Mouse (Mus musculus) lung, embryonic 15.5 days (tissue): ENCODE measurements at regions not wholly inside any gene's neighbourhood (a gene's known extent, or its start where the extent isn't known, plus 50 kb on each side); places are given as distances from the start of the nearest gene placed in this dataset.

ENCODE experiments used
- ATAC-seq: fragments of 200-750 bp; cut with Nextera tagmentation; 2 replicates; pipeline ENCODE4 v1.8.0; 2017; ENCODE audit warnings: moderate number of reproducible peaks, borderline replicate concordance; ENCODE audit not compliant: low FRiP score, low TSS enrichment; ENCODE audit errors: extremely low read depth
- H3K27ac ChIP-seq: fragments of 300-500 bp; sonication (generic); 2 replicates; pipeline ENCODE4 v1.5.1; 2015; ENCODE audit warnings: moderate library complexity, mild to moderate bottlenecking, inconsistent platforms
- H3K27me3 ChIP-seq: fragments of 300-500 bp; sonication (generic); 2 replicates; pipeline ENCODE4 v1.6.1; 2015; ENCODE audit warnings: inconsistent platforms
- H3K36me3 ChIP-seq: fragments of 300-500 bp; sonication (generic); 2 replicates; pipeline ENCODE4 v1.6.1; 2015; ENCODE audit warnings: inconsistent platforms
- H3K4me1 ChIP-seq: fragments of 300-500 bp; sonication (generic); 2 replicates; pipeline ENCODE4 v1.6.1; 2015; ENCODE audit warnings: inconsistent platforms
- H3K4me2 ChIP-seq: fragments of 300-500 bp; sonication (generic); 2 replicates; pipeline ENCODE4 v1.6.1; 2015; ENCODE audit warnings: inconsistent platforms, mild to moderate bottlenecking, moderate library complexity
- H3K4me3 ChIP-seq: fragments of 300-500 bp; sonication (generic); 2 replicates; pipeline ENCODE4 v1.5.1; 2015; ENCODE audit warnings: mild to moderate bottlenecking, inconsistent platforms
- H3K9ac ChIP-seq: fragments of 300-500 bp; sonication (generic); 2 replicates; pipeline ENCODE4 v1.6.1; 2015; ENCODE audit warnings: inconsistent platforms
- H3K9me3 ChIP-seq: fragments of 300-500 bp; sonication (generic); 2 replicates; pipeline ENCODE4 v1.6.1; 2016; ENCODE audit warnings: inconsistent platforms
- WGBS: fragments of 180-500 bp; shearing (Covaris S2); methylation state at CpG from one replicate; pipeline ENCODE4 v1.1.7; 2015; 5-methylcytosine and 5-hydroxymethylcytosine counted together

- no peak; the same call in 1 of the 2 replicates for ATAC-seq
- Histone ChIP-seq H3K4me1 (no peaks in the 10 kb centered on the region), H3K36me3 (no peaks in the 10 kb centered on the region), H3K9ac (no peak overlapping the region), H3K27me3 (no peaks in the 10 kb centered on the region), H3K9me3 (no peaks in the 10 kb centered on the region), H3K4me2 (no peak overlapping the region), H3K4me3 (no peak overlapping the region), H3K27ac (no peak overlapping the region)
- 42% methylated on average over 3 of the region's 3 CpGs for WGBS
Measured at GRCm38 (mm10) chr6:141161626-141162233, 87.3 kb upstream of the Pde3a start.

GRCm38 (mm10) chr6:141167270-141167669 lies 81.8 kb upstream of the Pde3a start:
- Histone ChIP-seq H3K9ac (no peak overlapping the region), H3K27ac (no peak overlapping the region), H3K9me3 (no peaks in the 10 kb centered on the region), H3K4me3 (no peak overlapping the region), H3K4me2 (no peak overlapping the region), H3K36me3 (no peaks in the 10 kb centered on the region), H3K27me3 (no peaks in the 10 kb centered on the region), H3K4me1 (peaks cover 20% of the 10 kb centered on the region)
- WGBS = 27% methylated on average over 3 of the region's 3 CpGs
- no peak for ATAC-seq

GRCm38 (mm10) chr6:141168356-141168755 lies 80.7 kb upstream of the Pde3a start:
- no peaks in the 10 kb centered on the region for H3K36me3 ChIP-seq
- WGBS = 7% methylated on average over 3 of the region's 3 CpGs
- no peaks in the 10 kb centered on the region for H3K9me3 ChIP-seq
- H3K27ac ChIP-seq = 0 out of 2 replicates have a peak overlapping the region, but pooled peaks have one; percentile 41
- peaks cover 6% of the 10 kb centered on the region for H3K27me3 ChIP-seq
- no peak overlapping the region for H3K4me3 ChIP-seq
- peaks cover 20% of the 10 kb centered on the region for H3K4me1 ChIP-seq
- no peak overlapping the region for H3K9ac ChIP-seq
- H3K4me2 ChIP-seq = no peak overlapping the region
- peak; percentile 55; the same call in 1 of the 2 replicates for ATAC-seq

GRCm38 (mm10) chr6:141183782-141184181 lies 65.3 kb upstream of the Pde3a start:
- Histone ChIP-seq H3K4me2 (no peak overlapping the region), H3K4me1 (no peaks in the 10 kb centered on the region), H3K4me3 (no peak overlapping the region), H3K9me3 (no peaks in the 10 kb centered on the region), H3K9ac (no peak overlapping the region), H3K27ac (no peak overlapping the region), H3K36me3 (no peaks in the 10 kb centered on the region), H3K27me3 (no peaks in the 10 kb centered on the region)
- ATAC-seq = no peak
- WGBS = 77% methylated on average over 1 of the region's 1 CpGs

DNA sequence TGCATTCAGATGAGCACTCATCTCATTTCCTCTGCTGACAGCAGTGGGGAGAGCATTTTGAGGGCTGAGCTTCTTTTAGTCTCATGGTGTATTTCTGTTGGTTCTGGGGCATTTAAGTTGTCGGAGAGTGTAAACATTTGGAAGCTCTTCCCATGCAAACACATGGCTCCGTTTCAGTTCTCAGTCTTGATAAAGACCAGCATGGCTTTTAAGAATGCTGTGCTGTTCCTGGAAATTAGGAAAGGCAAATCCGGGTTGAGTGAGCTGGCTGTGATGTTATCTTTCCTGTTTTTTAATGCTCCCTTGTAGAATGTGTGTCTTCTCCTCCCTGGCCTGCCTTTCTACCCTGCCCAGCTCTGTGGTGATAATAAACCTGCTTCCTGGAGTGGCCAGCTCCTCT lies 61.0 kb upstream of the Pde3a start:
- Histone ChIP-seq H3K4me2 (no peak overlapping the region), H3K4me3 (no peak overlapping the region), H3K27ac (no peak overlapping the region), H3K9ac (no peak overlapping the region), H3K27me3 (no peaks in the 10 kb centered on the region), H3K9me3 (no peaks in the 10 kb centered on the region), H3K36me3 (no peaks in the 10 kb centered on the region), H3K4me1 (no peaks in the 10 kb centered on the region)
- no peak for ATAC-seq
- 24% methylated on average over 3 of the region's 3 CpGs for WGBS

GRCm38 (mm10) chr6:141189093-141189492 lies 60.0 kb upstream of the Pde3a start:
- WGBS = 83% methylated on average over 5 of the region's 5 CpGs
- Histone ChIP-seq H3K9me3 (no peaks in the 10 kb centered on the region), H3K9ac (no peak overlapping the region), H3K4me2 (no peak overlapping the region), H3K4me3 (no peak overlapping the region), H3K36me3 (no peaks in the 10 kb centered on the region), H3K4me1 (no peaks in the 10 kb centered on the region), H3K27ac (no peak overlapping the region), H3K27me3 (no peaks in the 10 kb centered on the region)
- no peak for ATAC-seq

DNA sequence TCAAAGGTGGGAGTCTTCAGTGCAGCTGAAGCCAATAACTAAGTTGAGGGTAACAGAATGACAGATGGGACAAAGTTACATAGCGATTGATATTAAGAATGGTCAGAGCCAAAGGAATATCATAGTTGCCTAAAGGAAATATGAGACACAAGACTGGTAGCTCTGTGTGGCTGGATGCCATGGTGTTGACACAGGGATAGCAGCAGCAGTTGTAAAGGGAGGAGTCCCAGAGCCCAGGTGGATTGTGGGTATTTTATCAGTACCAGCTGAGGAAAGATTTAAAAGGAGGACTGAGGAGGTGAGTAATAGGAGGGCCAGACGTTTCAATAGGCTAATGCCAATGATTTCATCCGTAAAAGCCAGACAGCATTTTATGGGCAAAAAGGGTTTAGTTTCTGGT lies 59.4 kb upstream of the Pde3a start:
- no peak for ATAC-seq
- 80% methylated on average over 3 of the region's 3 CpGs for whole genome bisulfite sequencing
- no peak overlapping the region for H3K4me2 ChIP-seq
- no peak overlapping the region for H3K4me3 ChIP-seq
- no peak overlapping the region for H3K9ac ChIP-seq
- no peak overlapping the region for H3K27ac ChIP-seq
- no peaks in the 10 kb centered on the region for H3K36me3 ChIP-seq
- H3K9me3 ChIP-seq = no peaks in the 10 kb centered on the region
- no peaks in the 10 kb centered on the region for H3K27me3 ChIP-seq
- H3K4me1 ChIP-seq = no peaks in the 10 kb centered on the region

DNA sequence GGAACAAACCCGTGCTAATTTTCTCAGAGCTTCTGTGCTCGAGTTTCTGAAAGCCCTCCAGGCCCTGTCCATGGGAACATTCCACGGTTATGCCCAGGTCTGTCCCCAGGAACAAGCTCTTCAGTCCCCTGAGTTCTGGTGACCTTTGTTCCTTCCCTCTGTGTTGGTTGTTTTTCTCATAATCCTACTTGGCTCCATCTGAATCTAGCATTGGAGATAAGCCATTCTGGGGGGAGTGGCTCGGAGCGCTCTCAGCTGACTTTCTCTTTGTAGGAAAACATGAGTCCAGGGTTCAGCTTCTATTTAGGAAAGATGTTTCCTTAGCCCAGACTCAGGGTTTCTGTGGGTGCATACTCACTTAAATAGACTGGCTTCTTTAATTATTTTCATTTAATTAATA lies 58.7 kb upstream of the Pde3a start:
- H3K27me3 ChIP-seq = no peaks in the 10 kb centered on the region
- H3K27ac ChIP-seq = no peak overlapping the region
- no peaks in the 10 kb centered on the region for H3K4me1 ChIP-seq
- no peak overlapping the region for H3K4me3 ChIP-seq
- H3K9ac ChIP-seq = no peak overlapping the region
- H3K36me3 ChIP-seq = no peaks in the 10 kb centered on the region
- no peak overlapping the region for H3K4me2 ChIP-seq
- ATAC-seq = no peak
- WGBS = 82% methylated on average over 5 of the region's 5 CpGs
- H3K9me3 ChIP-seq = no peaks in the 10 kb centered on the region

- Histone ChIP-seq H3K27me3 (no peaks in the 10 kb centered on the region), H3K36me3 (no peaks in the 10 kb centered on the region), H3K9me3 (no peaks in the 10 kb centered on the region), H3K4me3 (no peak overlapping the region), H3K27ac (no peak overlapping the region), H3K9ac (no peak overlapping the region), H3K4me1 (no peaks in the 10 kb centered on the region), H3K4me2 (no peak overlapping the region)
- WGBS = 94% methylated on average over 4 of the region's 4 CpGs
- no peak for ATAC-seq
Measured at GRCm38 (mm10) chr6:141197501-141197900, 51.6 kb upstream of the Pde3a start.
